Mouse (Mus musculus): ENCODE results near the gene Hrh2. TPM values are rescaled to one million over a fixed set of nuclear protein-coding genes. Genes with fewer than 3 reads are reported as not detected.

The Hrh2 gene
- polyA plus RNA-seq, 1 experiment from 2014 or later, result 0.62 TPM

GRCm38 (mm10) chr13:54176406-54177020 is 15.4 kb upstream of the Hrh2 start:
- no peak for DNase-seq (ENCODE audit: low spot score)

DNA sequence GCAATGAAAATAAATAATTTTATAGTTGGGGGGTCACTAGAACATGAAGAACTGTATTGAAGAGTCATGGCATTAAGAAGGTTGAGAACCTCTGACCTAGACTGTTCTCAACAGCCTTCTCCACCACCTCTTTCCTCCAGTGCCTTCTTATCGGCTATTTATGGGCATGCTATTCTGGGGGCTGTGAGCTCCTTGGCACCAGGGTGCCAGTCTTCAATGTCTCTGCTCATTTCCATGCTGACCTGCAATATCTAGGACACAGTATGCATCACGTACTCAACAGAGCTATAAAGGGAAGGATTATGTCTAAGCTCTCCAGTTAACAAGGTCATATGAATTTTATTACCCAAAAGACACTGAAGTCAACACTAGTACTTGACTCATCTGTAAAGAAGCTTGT is 14.6 kb upstream of the Hrh2 start:
- DNase-seq (ENCODE audit: low spot score), result no peak

- no peak for DNase-seq (ENCODE audit: low spot score)
Measured at GRCm38 (mm10) chr13:54178647-54179046, 13.3 kb upstream of the Hrh2 start.

- DNase-seq (ENCODE audit: low spot score), result no peak
Measured at GRCm38 (mm10) chr13:54179971-54180370, 12.0 kb upstream of the Hrh2 start.

- DNase-seq (ENCODE audit: low spot score), result no peak
Measured at GRCm38 (mm10) chr13:54180461-54180860, 11.5 kb upstream of the Hrh2 start.

DNA sequence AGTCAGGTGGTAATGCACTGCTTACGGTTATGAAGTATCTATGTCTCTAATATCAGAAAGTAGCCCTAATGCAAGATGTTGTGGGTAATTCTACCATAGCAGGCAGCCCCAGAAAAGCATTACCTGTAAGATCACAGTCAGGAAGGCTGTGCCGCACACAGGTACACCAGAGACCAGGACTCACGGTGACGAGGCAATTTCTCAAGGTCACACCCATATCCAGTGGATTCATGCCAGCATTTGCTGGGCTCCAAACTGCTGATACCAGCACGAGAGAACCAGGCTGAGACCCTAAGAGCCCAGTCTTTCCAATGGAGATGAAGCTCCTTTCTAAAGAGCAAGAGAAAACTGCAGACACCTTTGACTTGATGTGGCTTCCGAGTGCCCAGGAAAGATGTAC is 10.6 kb upstream of the Hrh2 start:
- no peak for DNase-seq (ENCODE audit: low spot score)

GRCm38 (mm10) chr13:54181947-54182346 is 10.0 kb upstream of the Hrh2 start:
- no peak for DNase-seq (ENCODE audit: low spot score)

DNA sequence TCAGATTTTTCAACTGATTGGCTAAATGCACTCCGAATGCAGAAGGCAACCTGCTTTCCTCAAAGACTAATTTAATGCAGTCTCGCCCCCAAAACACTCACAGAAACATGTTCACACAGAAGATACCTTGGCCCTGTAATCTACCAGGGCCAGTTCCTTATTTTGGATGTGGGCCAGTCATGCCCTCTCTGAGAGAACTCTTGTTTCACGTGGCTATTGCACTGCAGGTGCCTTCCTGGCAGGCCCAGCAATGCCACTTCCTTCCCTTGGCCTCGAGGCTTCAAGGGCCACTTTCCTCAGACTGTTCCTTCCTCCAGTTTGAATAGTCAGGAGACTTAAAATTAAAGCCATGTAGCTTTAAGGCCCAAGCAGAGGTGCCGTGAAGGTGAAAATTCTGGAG is 5.5 kb upstream of the Hrh2 start:
- no peak for DNase-seq (ENCODE audit: low spot score)

DNA sequence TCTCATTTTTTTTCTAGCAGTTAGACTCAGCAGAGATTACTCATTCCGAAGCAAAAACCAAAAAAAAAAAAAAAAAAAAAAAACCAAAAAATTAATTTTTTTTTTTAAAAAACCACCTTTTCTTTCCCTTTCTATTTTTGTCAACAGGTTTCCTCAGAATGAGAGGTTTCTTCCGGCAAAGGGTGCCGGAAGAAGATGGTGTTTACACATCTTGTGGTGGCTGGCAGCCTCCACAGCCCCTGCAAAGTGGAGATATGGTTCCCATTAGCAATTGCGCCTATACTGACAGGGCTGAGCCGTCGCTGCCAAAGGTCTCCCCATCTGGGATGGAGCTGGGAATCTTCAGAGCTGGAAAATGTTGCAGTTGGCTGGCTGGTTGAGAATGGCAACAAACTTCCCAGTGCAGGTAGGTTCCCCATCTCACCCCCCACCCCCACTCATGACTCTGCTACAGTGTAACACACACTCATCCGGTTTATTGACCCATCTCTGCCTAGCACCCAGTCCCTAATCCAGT is 3.7 kb upstream of the Hrh2 start:
- DNase-seq (ENCODE audit: low spot score), result no peak

GRCm38 (mm10) chr13:54189896-54190295 is 2.0 kb upstream of the Hrh2 start:
- peak; percentile 30 for DNase-seq (ENCODE audit: low spot score)

- no peak for DNase-seq (ENCODE audit: low spot score)
Measured at GRCm38 (mm10) chr13:54191181-54191580, 748 bp upstream of the Hrh2 start.

GRCm38 (mm10) chr13:54193580-54193979 is 1.7 kb downstream of the Hrh2 start:
- no peak for DNase-seq (ENCODE audit: low spot score)

DNA sequence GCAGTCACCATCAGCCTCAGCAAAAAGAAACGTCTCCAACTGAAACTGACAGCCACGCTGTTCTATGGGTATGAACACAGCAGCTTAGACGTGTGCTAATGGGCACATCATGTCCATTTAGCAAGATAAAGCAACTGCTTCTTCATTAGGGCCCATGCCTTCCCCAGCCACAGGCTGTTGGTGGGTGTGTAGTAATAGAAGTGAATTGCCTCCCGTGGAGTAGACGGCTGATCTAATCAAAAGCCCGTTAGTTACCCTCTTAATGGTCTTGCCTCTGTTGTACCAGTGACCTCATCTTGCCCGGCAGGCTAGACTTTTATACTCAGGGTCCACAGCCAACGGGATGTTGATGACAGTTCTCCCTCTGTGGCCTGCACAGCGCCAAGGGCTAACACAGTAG is 7.1 kb downstream of the Hrh2 start:
- no peak for DNase-seq (ENCODE audit: low spot score)

DNA sequence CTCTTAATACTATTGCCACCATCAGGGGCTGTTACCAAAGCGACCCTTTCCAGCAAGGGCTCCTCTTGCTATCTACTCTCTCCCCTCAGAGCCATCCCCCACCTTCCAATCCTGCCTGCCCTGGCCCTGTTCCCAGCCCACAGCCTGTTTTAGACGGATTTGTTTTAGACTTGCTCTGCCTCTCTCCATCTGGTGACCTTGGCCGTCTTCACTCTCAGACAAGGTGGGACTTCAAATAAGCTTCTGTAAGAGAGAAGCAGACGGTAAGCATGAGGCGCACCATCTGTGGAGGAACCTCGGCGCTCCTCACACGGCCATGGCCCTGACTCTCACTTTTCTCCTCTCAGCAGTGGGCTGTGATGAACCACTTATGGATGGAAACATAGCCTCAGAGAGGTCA is 10.5 kb downstream of the Hrh2 start:
- no peak for DNase-seq (ENCODE audit: low spot score)

DNA sequence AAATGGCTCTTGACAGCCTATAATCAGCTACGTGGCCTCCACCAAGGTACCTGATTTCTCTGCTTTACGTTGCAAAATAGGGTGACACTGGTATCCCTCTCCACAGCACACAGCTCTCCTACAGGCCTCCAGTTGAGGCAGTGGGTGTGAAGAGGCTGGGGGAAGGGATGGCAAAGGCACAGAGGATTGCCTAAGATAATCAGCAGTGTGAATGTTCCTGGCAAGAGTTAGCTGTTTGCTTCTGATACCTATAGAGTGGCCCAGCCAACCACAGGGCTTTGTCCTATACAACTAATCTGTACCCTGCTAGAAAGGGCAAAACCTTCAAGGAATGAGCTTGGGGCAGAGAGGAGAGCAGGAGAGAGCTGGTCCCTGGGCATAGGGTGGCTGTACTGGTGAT is 11.5 kb downstream of the Hrh2 start:
- no peak for DNase-seq (ENCODE audit: low spot score)

DNA sequence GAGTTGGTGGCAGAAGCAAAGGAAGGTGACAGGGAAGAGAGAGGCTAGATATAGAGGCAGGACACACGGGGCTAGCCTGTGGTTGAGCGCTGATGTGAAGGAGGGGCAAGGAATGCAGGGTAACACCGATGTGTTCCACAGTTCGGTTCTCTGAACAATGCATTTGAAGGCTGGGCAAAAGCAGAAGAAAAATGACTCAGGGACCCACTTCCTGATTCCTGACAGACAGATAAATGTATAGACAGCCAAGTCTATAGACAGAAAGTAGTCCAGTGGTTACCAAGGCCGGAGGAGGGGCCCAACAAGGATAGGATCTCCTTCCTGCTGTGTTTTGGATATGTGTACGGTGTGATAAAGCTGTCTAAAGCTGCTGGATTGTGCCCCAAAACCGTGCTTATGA is 13.3 kb downstream of the Hrh2 start:
- no peak for DNase-seq (ENCODE audit: low spot score)

DNA sequence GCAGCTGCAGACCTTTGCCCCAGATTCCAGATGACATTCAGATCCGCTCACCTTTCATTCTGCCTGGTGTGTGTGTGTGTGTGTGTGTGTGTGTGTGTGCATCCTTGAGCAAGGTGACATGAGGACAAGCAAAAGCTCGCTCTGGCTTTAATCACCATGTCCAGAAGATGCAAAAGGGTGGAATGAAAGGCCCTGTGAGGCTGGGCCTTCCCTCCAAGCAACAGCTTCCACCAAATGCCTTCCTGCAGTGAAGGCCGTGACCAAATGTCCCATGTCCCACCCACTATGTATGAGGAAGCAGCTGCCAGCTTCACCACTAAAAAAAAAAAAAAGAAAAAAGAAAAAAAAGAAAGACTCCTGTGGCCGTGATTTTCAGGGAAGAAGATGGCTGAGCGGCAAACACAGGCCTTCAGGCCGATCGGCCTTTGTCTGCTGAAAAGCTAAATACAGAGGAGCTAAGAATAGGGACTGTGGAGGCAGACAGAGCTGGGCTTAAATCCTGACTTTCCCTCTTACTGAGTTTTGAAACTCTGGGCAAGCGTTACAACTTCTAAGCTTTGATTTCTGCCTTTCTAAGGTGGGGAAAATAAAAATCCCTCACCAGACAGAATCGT is 14.3 kb downstream of the Hrh2 start:
- DNase-seq (ENCODE audit: low spot score), result no peak

- peak; percentile 39 for DNase-seq (ENCODE audit: low spot score)
Measured at GRCm38 (mm10) chr13:54209476-54210253, 17.7 kb downstream of the Hrh2 start.

DNA sequence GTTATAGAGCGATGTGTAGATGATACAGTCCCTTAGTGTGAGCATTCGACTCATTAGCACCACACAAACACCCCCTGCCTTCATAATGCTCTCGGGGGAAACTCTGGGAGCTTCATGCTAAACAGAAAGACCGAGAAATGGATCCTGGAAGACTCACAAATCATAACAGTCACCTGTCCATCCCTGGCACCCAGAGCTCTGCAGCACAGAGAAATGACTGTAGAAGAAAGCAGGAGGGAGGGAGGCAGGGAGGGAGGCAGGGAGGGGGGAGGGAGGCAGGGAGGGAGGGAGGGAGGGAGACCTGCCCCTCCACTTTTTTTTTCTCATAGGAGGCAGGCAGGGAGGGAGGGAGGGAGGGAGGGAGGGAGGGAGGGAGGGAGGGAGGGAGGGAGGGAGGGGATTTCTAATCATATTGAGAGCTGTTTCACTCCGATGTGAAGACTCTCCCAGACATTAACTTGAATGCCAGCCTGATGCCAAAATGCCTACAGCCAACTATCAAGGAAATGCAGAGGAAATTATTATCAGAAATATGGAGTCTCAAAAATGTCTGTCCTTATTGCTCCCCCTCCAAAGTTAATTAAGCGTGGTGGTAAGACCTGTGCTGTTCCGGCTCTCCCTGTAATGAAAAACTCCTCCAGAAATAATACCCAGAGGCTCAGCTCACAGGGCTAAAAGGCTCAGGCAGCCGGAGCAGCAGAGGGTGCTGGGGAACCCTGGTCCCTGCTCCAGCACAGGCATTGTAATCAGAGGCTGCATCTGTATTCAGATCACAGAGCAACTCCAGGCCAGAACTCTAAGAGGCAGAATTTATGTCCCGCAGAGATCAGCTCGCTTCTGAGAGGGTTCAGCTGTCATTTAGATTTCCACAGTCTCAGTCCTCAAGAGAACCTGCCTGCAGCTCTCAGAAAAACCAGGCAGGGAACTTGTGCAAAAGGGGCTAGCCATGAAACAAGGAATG is 19.9 kb downstream of the Hrh2 start:
- no peak for DNase-seq (ENCODE audit: low spot score)

GRCm38 (mm10) chr13:54212516-54212915 is 20.6 kb downstream of the Hrh2 start:
- DNase-seq (ENCODE audit: low spot score), result no peak

DNA sequence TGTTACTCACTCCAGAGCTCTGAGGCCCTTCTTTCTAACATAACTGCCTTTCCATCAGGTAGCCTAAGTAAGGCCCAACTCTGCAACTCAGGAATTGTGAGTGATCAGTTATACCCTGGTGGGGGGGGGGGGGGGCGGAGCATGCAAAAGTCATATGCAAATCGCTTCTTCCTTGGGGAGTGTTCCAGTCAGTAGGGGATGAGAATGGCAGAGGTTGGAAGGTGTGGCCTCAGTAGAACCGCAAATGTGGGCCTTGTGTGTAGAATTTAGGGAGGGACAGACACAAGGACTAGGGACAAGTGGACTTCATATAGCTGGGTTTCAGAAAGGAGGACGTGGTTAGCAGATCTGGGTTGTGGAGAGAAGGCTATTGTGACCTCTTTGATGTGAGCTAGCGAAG is 23.3 kb downstream of the Hrh2 start:
- no peak for DNase-seq (ENCODE audit: low spot score)

All from thymus, postnatal 0 days (tissue).